Mouse (Mus musculus): ENCODE data around the gene Rora. TPM values are rescaled to one million over a fixed set of nuclear protein-coding genes. Genes with fewer than 3 reads are reported as not detected.

The Rora gene
- polyA plus RNA-seq, 1 experiment from 2014 or later = 7.8 TPM

DNA sequence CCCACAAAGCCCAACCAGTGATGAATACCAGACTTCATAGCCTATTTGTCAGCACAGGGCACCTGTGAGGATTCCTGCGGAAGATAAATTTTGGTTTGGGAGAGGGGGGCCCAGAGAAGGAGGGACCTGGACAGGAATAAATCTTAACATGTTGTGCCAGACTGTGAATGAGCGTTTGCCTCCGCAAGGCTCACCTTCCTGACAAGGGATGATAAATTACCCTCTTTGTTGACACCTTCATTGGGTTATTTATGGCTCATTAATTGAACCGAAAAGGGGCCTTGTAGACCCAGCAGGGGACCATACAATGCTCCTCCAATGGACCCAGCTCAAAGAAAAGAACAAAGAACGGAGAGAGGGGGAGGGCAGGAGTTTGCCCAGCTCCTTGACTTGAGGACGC, 294.1 kb downstream of the Rora start:
- peak; percentile 72; the same call in 1 of the 2 replicates for ATAC-seq (ENCODE audit: low FRiP score)
- H3K27me3 ChIP-seq = peaks cover 6% of the 10 kb centered on the region
- H3K9ac ChIP-seq = no peak overlapping the region
- WGBS = 23% methylated on average over 6 of the region's 6 CpGs
- no peak overlapping the region for H3K4me3 ChIP-seq
- H3K4me2 ChIP-seq (replicated peaks) = no peak overlapping the region
- no peaks in the 10 kb centered on the region for H3K36me3 ChIP-seq
- H3K27ac ChIP-seq = peak overlapping the region; percentile 36; the same call in 1 of the 2 replicates
- H3K9me3 ChIP-seq (replicated peaks) = no peaks in the 10 kb centered on the region
- peaks cover 11% of the 10 kb centered on the region for H3K4me1 ChIP-seq

DNA sequence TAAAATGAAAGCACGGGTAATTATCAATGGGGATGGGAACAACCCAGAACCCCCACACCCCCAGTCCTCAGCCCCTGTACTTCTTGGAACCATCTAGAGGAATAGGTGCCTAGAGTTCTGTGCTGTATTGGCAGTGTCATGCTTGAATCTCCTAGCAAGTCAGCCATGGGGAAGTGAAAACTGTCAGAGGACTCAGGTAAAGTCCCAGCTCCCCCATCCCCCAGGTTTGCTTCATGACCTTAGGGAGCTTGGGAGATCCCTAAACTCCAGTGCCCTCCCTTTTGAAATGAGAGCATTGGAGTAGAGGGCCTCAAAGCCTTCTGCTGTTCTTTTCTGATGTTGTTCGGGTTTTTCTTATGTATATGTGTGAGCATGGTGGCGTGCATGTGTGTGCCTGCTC, 294.6 kb downstream of the Rora start:
- H3K36me3 ChIP-seq = no peaks in the 10 kb centered on the region
- H3K4me1 ChIP-seq = peaks cover 11% of the 10 kb centered on the region
- 54% methylated on average over 3 of the region's 3 CpGs for whole genome bisulfite sequencing
- H3K9me3 ChIP-seq (replicated peaks) = no peaks in the 10 kb centered on the region
- ATAC-seq (ENCODE audit: low FRiP score) = peak; percentile 26; the same call in 1 of the 2 replicates
- H3K9ac ChIP-seq = no peak overlapping the region
- no peak overlapping the region for H3K4me2 ChIP-seq (replicated peaks)
- peak overlapping the region; percentile 32; the same call in 1 of the 2 replicates for H3K27ac ChIP-seq
- no peak overlapping the region for H3K4me3 ChIP-seq
- H3K27me3 ChIP-seq = peaks cover 6% of the 10 kb centered on the region

DNA sequence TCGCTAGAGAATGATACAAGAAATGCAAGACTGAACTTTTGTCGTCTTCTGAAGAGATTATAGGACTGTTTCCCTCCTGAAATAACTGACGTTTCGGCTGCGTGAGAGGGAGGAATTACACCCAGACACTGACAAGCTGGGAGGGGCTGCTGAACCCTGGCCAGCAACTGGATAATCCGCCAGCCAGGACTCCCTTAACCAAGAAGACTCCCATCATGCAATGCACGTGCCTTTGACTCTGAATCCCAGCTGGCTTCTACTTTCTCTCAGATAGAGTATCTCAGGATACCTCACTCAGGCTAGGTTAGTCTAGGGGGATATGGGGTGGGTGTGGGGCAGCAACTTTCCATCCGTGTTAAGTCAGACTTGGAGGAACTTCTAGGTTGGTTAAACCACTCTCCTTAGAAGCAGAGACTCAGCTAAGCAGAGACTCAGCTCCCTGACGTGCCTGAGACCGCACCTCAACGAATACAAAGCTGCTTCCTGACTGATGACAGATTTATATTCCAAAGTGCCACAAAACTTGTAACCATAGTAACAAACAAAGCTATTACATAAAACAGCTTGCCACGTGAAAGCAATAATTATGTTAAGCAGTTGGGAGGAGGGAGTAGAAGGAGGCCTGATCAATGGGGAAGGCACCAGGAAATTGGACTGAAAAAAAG, 302.8 kb downstream of the Rora start:
- Histone ChIP-seq H3K4me2 (replicated peaks) (no peak overlapping the region), H3K9me3 (replicated peaks) (no peaks in the 10 kb centered on the region), H3K4me1 (no peaks in the 10 kb centered on the region), H3K9ac (no peak overlapping the region), H3K27ac (no peak overlapping the region), H3K36me3 (no peaks in the 10 kb centered on the region), H3K4me3 (no peak overlapping the region), H3K27me3 (no peaks in the 10 kb centered on the region; the same call in 1 of the 2 replicates)
- ATAC-seq (ENCODE audit: low FRiP score) = no peak
- 58% methylated on average over 12 of the region's 12 CpGs for WGBS

DNA sequence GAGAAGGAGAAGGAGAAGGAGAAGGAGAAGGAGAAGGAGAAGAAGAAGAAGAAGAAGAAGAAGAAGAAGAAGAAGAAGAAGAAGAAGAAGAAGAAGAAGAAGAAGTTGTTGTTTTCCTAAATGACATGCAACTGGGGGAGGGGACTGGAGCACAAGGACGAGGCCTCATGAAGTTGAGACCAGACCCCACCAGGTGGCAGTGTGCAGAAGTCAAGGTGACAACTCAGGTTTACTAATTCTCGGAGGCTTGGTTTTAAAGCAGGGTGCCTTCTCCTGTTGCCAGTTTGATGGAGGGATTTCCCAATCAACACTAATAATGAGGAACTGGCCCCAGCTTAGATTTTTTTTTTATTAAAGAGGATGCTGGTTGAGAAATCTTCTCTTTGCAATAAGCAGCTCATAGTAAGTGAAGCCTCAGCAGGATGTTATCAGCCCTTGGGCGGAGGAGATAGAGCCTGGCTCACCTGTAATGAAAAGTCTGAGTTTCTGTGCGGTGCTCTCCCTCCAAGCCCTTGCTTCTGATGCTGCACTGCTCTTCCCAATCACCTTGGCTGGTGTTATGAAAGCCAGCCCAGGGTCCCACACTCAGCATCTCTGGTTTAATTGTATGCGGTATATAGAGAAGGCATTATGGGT, 303.5 kb downstream of the Rora start:
- no peak overlapping the region for H3K27ac ChIP-seq
- H3K27me3 ChIP-seq = no peaks in the 10 kb centered on the region; the same call in 1 of the 2 replicates
- H3K4me1 ChIP-seq = no peaks in the 10 kb centered on the region
- ATAC-seq (ENCODE audit: low FRiP score) = no peak
- H3K4me2 ChIP-seq (replicated peaks) = no peak overlapping the region
- H3K36me3 ChIP-seq = no peaks in the 10 kb centered on the region
- H3K9me3 ChIP-seq (replicated peaks) = no peaks in the 10 kb centered on the region
- H3K9ac ChIP-seq = no peak overlapping the region
- no peak overlapping the region for H3K4me3 ChIP-seq
- 63% methylated on average over 5 of the region's 5 CpGs for WGBS

DNA sequence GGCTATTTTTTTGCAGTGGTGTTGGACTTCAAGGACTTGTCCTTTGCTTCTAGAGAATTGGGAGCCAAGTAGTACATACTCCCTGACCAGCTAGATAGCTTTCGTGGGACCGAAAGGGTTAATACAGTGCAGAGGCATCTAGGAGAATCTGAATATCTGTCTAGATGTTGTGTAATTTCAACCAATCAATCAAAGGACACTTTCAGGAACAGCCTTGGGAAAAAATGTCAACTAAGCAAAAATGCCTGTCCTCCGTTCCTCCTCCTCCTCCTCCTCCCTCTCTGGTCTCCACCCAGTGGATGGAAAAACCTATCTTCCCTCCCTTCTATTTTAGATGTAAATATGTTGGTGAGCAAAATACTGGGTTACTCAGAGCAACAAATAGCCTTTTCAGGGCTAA, 304.2 kb downstream of the Rora start:
- ATAC-seq (ENCODE audit: low FRiP score) = no peak
- no peaks in the 10 kb centered on the region for H3K4me1 ChIP-seq
- H3K27me3 ChIP-seq = no peaks in the 10 kb centered on the region; the same call in 1 of the 2 replicates
- H3K27ac ChIP-seq = no peak overlapping the region
- no peak overlapping the region for H3K9ac ChIP-seq
- H3K36me3 ChIP-seq = no peaks in the 10 kb centered on the region
- no peaks in the 10 kb centered on the region for H3K9me3 ChIP-seq (replicated peaks)
- 92% methylated on average over 3 of the region's 3 CpGs for WGBS
- no peak overlapping the region for H3K4me3 ChIP-seq
- H3K4me2 ChIP-seq (replicated peaks) = no peak overlapping the region

DNA sequence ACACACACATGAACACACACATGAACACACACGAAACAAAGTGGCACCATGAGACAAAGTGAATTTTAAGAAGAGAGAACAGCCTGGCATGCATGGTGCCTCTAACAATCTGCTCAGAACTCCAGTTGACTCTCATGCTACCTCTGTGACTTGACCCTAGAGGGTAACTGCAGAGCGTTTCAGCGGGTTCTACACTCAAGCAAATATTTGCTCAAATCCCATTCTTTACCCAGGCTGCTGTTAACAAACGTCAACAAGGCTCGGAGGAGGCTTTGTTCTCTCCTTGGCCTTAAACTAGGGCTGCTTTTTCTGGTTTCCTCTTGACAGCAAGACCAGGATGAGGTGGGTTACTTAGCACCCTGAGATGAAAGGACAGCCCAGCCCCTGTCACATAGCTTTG, 305.3 kb downstream of the Rora start:
- Histone ChIP-seq H3K9me3 (replicated peaks) (no peaks in the 10 kb centered on the region), H3K36me3 (no peaks in the 10 kb centered on the region), H3K27ac (no peak overlapping the region), H3K27me3 (no peaks in the 10 kb centered on the region), H3K9ac (no peak overlapping the region), H3K4me3 (no peak overlapping the region), H3K4me2 (replicated peaks) (no peak overlapping the region), H3K4me1 (no peaks in the 10 kb centered on the region)
- 62% methylated on average over 5 of the region's 5 CpGs for WGBS
- ATAC-seq (ENCODE audit: low FRiP score) = no peak

DNA sequence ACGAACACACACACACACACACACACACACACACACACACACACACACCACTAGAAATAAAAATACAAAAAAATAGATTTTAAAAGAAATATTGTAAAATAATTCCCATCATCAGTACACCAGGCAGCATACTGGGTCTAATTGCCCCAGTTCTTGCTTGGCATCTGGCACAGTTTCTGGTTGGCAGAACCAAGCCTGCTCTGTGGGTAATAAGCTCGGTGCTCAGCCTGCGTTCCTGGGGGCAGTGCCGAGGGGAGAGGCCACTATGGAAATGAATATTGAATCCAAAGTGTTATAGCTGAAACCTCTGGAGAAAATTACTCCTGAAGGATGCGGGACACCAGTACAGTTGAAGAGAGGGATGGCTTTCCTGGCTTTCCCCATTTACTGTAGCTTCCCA, 310.3 kb downstream of the Rora start:
- WGBS = 84% methylated on average over 5 of the region's 5 CpGs
- Histone ChIP-seq H3K4me3 (no peak overlapping the region), H3K27ac (no peak overlapping the region), H3K36me3 (no peaks in the 10 kb centered on the region), H3K4me2 (replicated peaks) (no peak overlapping the region), H3K27me3 (no peaks in the 10 kb centered on the region), H3K4me1 (no peaks in the 10 kb centered on the region), H3K9ac (no peak overlapping the region), H3K9me3 (replicated peaks) (no peaks in the 10 kb centered on the region)
- no peak for ATAC-seq (ENCODE audit: low FRiP score)

DNA sequence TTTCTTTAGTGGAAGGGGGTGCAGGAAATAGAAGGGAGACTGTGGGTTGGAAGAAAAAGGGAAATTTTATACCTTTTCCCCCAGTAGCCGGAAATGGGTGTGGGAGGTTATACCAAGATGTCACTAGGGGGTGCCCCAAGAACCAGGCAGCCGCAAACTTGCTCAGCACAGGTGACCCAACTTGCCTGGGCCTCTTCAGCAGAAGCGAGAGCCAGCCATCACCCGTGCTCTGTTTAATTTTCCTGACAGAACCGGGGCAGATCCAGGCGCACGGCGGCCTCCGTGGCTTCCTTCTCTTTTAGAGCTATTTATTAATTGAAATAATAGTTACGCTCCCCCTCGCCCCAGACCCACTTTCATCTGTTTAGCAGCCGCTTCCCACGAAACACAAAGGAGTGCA, 313.0 kb downstream of the Rora start:
- ATAC-seq (ENCODE audit: low FRiP score) = no peak
- 46% methylated on average over 13 of the region's 13 CpGs for WGBS
- Histone ChIP-seq H3K36me3 (no peaks in the 10 kb centered on the region), H3K4me3 (no peak overlapping the region), H3K4me1 (no peaks in the 10 kb centered on the region), H3K4me2 (replicated peaks) (no peak overlapping the region), H3K9ac (no peak overlapping the region), H3K9me3 (replicated peaks) (no peaks in the 10 kb centered on the region), H3K27me3 (no peaks in the 10 kb centered on the region), H3K27ac (no peak overlapping the region)

DNA sequence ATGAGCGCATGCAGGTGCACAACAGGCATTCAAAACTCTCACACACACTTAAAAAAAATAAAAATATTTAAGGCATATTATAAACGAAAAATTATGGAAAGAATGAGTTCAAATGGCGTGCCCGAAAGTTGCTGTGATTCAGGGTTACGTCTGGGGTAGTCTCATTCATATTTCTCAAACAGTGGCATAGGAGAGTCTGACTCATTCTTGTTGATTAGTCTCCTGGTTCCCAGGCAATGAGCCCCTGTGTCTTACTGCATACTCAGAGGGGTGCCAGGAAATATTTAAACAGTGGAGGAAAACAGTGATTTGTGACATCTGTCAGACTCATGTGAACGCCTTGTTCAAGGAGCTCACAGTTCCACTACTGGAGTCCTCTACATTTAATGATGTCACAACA, 316.5 kb downstream of the Rora start:
- 87% methylated on average over 6 of the region's 6 CpGs for WGBS

DNA sequence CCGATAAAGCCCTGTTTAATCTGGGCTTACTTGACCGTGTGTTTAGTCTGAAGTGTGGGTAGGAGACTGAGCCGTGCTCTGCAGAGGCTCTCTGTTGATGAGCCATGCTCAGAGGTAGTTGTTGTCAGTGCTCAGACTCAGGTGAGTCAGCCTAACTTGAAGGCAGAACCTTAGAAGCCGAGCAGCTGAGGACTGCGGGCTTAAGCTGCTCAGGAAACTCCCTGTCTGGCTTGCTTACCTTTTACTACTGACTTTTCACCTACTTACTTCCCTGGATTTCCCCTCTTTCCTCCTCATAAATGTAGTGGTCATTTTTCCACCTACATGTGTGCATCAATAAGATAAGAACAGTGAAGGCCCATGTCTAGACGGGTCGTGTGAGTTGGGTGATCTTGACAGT, 318.7 kb downstream of the Rora start:
- no peaks in the 10 kb centered on the region for H3K9me3 ChIP-seq (replicated peaks)
- no peaks in the 10 kb centered on the region for H3K27me3 ChIP-seq
- no peak overlapping the region for H3K4me3 ChIP-seq
- H3K4me1 ChIP-seq = peaks cover 4% of the 10 kb centered on the region; the same call in 1 of the 2 replicates
- H3K4me2 ChIP-seq (replicated peaks) = no peak overlapping the region
- no peak for ATAC-seq (ENCODE audit: low FRiP score)
- WGBS = 87% methylated on average over 7 of the region's 7 CpGs
- no peak overlapping the region for H3K9ac ChIP-seq
- no peaks in the 10 kb centered on the region for H3K36me3 ChIP-seq
- no peak overlapping the region for H3K27ac ChIP-seq

More for the DNA sequence above, 316.5 kb downstream of the Rora start:
- no peak for ATAC-seq (ENCODE audit: low FRiP score)
- H3K4me2 ChIP-seq (replicated peaks) = no peak overlapping the region
- H3K9ac ChIP-seq = no peak overlapping the region
- H3K27ac ChIP-seq = no peak overlapping the region
- no peaks in the 10 kb centered on the region for H3K9me3 ChIP-seq (replicated peaks)
- H3K4me1 ChIP-seq = no peaks in the 10 kb centered on the region
- no peak overlapping the region for H3K4me3 ChIP-seq
- H3K36me3 ChIP-seq = no peaks in the 10 kb centered on the region
- H3K27me3 ChIP-seq = no peaks in the 10 kb centered on the region

DNA sequence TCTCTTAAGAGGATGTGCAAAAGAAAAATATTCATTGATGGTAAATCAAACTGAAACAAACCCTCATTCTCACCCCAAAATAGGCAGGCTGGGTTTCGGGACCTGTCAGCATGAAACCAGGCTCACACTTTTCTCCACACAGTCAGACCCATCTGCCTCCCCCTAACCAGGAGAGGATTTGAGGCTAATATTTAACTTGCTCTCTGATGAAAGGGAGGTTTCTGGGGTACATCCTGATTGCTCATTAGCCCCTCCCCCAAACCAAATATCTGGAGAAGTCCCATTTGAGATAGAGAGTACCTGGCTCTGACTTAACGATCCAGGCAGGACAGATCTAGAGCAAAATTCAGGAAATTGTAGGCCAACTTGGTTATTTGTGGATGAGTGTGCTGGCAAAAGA, 320.9 kb downstream of the Rora start:
- 88% methylated on average over 2 of the region's 2 CpGs for WGBS

DNA sequence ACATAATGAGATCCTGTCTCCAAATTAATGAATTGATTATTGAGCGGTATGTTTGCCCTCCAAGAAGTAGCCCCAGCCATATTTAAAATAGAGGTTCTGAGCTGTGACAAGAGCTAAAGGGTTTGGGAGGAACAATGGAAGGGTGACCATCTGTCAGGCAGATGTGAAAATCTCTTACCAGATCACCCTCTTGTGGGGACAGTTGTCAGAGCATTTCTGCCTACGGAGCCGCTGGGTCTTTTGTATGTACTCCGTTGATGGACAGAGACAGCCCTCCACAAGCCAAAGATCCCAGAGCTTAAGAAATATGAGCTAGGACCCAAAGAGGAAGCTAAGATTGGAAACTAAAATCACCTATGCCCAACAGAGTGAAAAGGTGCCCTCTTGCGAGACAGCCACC, 322.6 kb downstream of the Rora start:
- Histone ChIP-seq H3K27me3 (no peaks in the 10 kb centered on the region), H3K4me2 (replicated peaks) (no peak overlapping the region), H3K4me1 (peaks cover 4% of the 10 kb centered on the region; the same call in 1 of the 2 replicates), H3K9ac (no peak overlapping the region), H3K27ac (no peak overlapping the region), H3K36me3 (no peaks in the 10 kb centered on the region), H3K4me3 (no peak overlapping the region), H3K9me3 (replicated peaks) (no peaks in the 10 kb centered on the region)
- ATAC-seq (ENCODE audit: low FRiP score) = no peak
- WGBS = 56% methylated on average over 5 of the region's 5 CpGs

More for the DNA sequence above, 320.9 kb downstream of the Rora start:
- no peaks in the 10 kb centered on the region for H3K9me3 ChIP-seq (replicated peaks)
- no peaks in the 10 kb centered on the region for H3K36me3 ChIP-seq
- peaks cover 4% of the 10 kb centered on the region; the same call in 1 of the 2 replicates for H3K4me1 ChIP-seq
- no peaks in the 10 kb centered on the region for H3K27me3 ChIP-seq
- H3K4me3 ChIP-seq = no peak overlapping the region
- no peak overlapping the region for H3K4me2 ChIP-seq (replicated peaks)
- ATAC-seq (ENCODE audit: low FRiP score) = no peak
- H3K9ac ChIP-seq = no peak overlapping the region
- H3K27ac ChIP-seq = no peak overlapping the region

DNA sequence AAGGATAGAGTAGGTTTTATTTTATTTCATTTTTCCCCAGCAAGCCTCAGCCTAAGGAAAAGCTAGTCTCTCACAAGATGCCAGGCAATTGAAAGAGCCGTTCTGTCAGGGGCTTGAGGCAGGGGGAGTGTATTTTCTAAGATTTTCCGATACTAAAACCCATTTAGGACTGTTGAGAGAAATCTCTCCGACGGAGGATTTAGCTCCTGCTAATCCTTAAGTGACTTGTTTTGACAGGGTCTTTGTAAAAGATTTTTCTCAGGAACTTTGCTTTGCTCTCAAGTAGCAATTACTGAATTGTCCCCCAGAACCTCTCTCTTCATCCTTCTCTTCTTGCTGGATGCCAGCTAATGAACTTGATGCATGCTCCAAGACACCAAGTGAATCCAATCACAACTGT, 323.3 kb downstream of the Rora start:
- no peak overlapping the region for H3K4me3 ChIP-seq
- no peak for ATAC-seq (ENCODE audit: low FRiP score)
- H3K36me3 ChIP-seq = no peaks in the 10 kb centered on the region
- WGBS = 64% methylated on average over 4 of the region's 4 CpGs
- H3K9ac ChIP-seq = no peak overlapping the region
- H3K4me2 ChIP-seq (replicated peaks) = no peak overlapping the region
- H3K9me3 ChIP-seq (replicated peaks) = no peaks in the 10 kb centered on the region
- H3K27me3 ChIP-seq = no peaks in the 10 kb centered on the region
- no peak overlapping the region for H3K27ac ChIP-seq
- peaks cover 4% of the 10 kb centered on the region; the same call in 1 of the 2 replicates for H3K4me1 ChIP-seq

All from hindbrain, embryonic 12.5 days (tissue).